Mouse (Mus musculus) liver, embryonic 16.5 days (tissue): ENCODE data around the gene Ube2e2. TPM values are rescaled to one million over a fixed set of nuclear protein-coding genes. Genes with fewer than 3 reads are reported as not detected.

Experiments used
- ATAC-seq: fragments of 200-750 bp; cut with Nextera tagmentation; 2 replicates; pipeline ENCODE4 v1.8.0; 2017; ENCODE audit warnings: low read depth, mild to moderate bottlenecking, moderate number of reproducible peaks, moderate library complexity
- H3K27ac ChIP-seq: fragments of 300-500 bp; sonication (generic); 2 replicates; pipeline ENCODE4 v1.5.1; 2014; ENCODE audit warnings: mild to moderate bottlenecking, low read length
- H3K27me3 ChIP-seq: fragments of 300-500 bp; sonication (generic); 2 replicates; pipeline ENCODE4 v1.6.1; 2014; ENCODE audit warnings: low read depth, low read length, mixed read lengths; ENCODE audit not compliant: control insufficient read depth, insufficient read depth
- H3K36me3 ChIP-seq: fragments of 300-500 bp; sonication (generic); 2 replicates; pipeline ENCODE4 v1.6.1; 2014; ENCODE audit warnings: mild to moderate bottlenecking; ENCODE audit not compliant: control insufficient read depth, insufficient read depth
- H3K4me1 ChIP-seq: fragments of 300-500 bp; sonication (generic); 2 replicates; pipeline ENCODE4 v1.6.1; 2014; ENCODE audit warnings: low read depth, low read length, mixed read lengths; ENCODE audit not compliant: control insufficient read depth
- H3K4me2 ChIP-seq: fragments of 300-500 bp; sonication (generic); 2 replicates; pipeline ENCODE4 v1.6.1; 2014; ENCODE audit warnings: low read depth, low read length, mixed read lengths
- H3K4me3 ChIP-seq: fragments of 300-500 bp; sonication (generic); 2 replicates; pipeline ENCODE4 v1.5.1; 2014; ENCODE audit warnings: low read depth, mild to moderate bottlenecking, low read length
- H3K9ac ChIP-seq: fragments of 300-500 bp; sonication (generic); 2 replicates; pipeline ENCODE4 v1.6.1; 2014; ENCODE audit warnings: low read depth, low read length
- H3K9me3 ChIP-seq: fragments of 300-500 bp; sonication (generic); replicated peaks from 2 replicates; pipeline ENCODE4 v1.6.1; 2016; ENCODE audit warnings: low read length; ENCODE audit not compliant: control insufficient read depth
- WGBS: fragments of 180-500 bp; shearing (Covaris S2); extraction: QIAGEN DNeasy Blood & Tissue Kit; methylation state at CpG from one replicate; pipeline ENCODE4 v1.1.7; 2014; ENCODE audit not compliant: insufficient replicate concordance; 5-methylcytosine and 5-hydroxymethylcytosine counted together
- polyA plus RNA-seq: library from polyadenylated mRNA; unstranded; fragments of >200 nt; fragmentation: Nextera tagmentation; extraction: Ambion mirVana; gene quantifications from 2 replicates; pipeline ENCODE4 v1.2.1, GENCODE M21; 2015

Ube2e2 gene
- polyA plus RNA-seq, 1 experiment from 2014 or later = 5.8 TPM

DNA sequence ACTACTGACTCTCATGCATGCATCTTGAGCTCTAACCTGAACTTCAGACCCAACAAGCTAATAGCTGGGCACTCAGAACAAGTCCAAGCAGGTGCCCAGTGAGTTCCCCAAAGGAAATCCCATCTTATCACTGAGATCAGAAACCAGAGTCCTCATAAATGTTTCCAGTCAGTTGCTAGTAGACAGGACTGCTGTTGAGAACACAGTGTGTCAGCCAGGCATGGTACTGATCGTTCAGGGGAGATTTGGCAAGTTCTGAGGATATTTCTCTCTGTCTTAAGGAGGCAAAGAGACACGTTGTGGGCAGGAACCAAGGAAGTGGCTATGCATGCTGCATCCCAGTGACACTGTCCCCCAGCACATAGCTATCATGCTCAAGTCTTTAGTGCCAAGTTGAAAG lies 275.5 kb downstream of the Ube2e2 start:
- H3K36me3 ChIP-seq = no peaks in the 10 kb centered on the region
- H3K9me3 ChIP-seq = no peaks in the 10 kb centered on the region
- WGBS = 27% methylated on average over 2 of the region's 2 CpGs
- no peak overlapping the region for H3K4me2 ChIP-seq
- no peak for ATAC-seq
- no peaks in the 10 kb centered on the region for H3K27me3 ChIP-seq
- no peak overlapping the region for H3K9ac ChIP-seq
- no peak overlapping the region for H3K27ac ChIP-seq
- no peak overlapping the region for H3K4me3 ChIP-seq
- no peaks in the 10 kb centered on the region for H3K4me1 ChIP-seq

DNA sequence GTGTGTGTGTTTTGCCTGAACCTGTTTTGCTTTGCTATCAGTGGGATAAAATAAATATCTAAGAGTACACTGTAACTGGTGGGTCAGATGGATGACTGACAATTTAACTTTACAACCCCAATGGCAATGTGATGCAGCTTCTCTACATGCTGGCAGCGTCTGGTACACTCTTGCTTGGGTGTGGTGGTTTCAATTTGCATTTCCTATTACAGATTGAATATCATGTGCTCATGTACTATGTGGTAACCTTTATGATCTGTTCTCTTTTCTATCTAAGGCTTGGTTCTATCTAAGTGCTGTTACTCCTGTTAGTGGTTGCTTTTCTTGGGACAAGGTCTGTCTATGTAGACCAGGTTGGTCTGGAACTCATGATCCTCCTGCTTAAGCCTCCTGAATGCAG lies 292.1 kb downstream of the Ube2e2 start:
- Histone ChIP-seq H3K4me3 (no peak overlapping the region), H3K36me3 (no peaks in the 10 kb centered on the region), H3K4me2 (no peak overlapping the region), H3K27me3 (no peaks in the 10 kb centered on the region), H3K9ac (no peak overlapping the region), H3K27ac (no peak overlapping the region), H3K4me1 (no peaks in the 10 kb centered on the region), H3K9me3 (no peaks in the 10 kb centered on the region)
- ATAC-seq = no peak
- WGBS = 48% methylated on average over 1 of the region's 1 CpGs

DNA sequence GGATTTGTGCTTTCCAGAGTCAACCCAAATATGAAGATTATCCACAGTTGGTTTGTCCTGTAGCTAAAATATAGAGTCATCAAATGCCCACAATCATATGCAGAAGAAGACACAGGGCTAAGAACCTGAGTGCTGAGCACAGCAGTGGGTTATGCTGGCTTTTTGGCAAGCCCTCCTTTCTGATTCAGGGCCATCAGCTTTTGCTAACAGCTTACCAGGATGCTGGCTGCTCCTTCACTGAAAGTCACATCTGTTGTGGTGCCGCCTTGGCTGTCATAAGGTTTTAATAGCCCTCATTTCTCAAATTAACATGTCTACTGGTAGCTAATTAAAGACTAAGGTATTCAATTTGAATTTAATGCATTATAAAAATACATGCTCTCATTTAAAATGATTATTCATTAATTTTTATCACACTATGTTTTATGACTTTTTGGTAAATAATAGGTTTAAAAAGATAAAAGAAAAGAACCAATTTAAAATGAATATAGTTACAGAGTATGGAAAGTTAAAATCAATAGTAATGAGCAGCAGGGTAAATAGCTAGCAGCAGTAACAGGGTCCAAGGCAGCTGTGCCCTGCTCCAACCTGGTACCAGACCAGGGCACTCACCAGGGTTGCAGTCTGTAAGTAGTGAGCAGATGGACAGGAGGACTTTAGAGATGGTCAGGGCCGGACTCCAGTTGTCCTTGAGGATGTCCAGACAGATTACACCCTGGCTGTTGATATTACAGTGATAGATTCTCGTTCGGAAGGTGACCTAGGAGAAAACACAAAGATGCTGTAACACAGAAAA lies 307.6 kb downstream of the Ube2e2 start:
- Histone ChIP-seq H3K27me3 (no peaks in the 10 kb centered on the region), H3K9me3 (no peaks in the 10 kb centered on the region), H3K4me2 (no peak overlapping the region), H3K27ac (no peak overlapping the region), H3K4me3 (no peak overlapping the region), H3K36me3 (no peaks in the 10 kb centered on the region), H3K9ac (no peak overlapping the region), H3K4me1 (no peaks in the 10 kb centered on the region)
- WGBS = 46% methylated on average over 4 of the region's 4 CpGs
- no peak for ATAC-seq

DNA sequence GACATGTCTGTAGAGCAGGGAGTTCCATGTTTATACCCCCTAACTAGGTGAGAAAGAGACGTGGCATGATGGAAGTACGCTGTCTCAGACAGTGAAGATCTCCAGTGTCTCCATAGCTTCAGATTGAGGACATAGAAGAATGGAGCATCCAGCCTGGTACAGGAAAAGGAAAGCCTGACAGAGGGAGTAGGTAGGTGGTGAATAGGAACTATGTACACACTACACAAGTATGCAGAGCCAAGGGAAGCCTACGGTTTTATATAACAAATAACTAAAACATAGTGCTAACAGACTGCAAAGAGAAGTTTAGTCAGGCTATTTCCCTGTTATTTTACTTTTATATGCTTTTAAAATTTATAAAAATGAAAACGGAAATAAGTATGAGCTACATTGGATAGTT lies 312.3 kb downstream of the Ube2e2 start:
- Histone ChIP-seq H3K9me3 (no peaks in the 10 kb centered on the region), H3K27ac (no peak overlapping the region), H3K4me2 (no peak overlapping the region), H3K4me1 (no peaks in the 10 kb centered on the region), H3K36me3 (no peaks in the 10 kb centered on the region), H3K9ac (no peak overlapping the region), H3K27me3 (no peaks in the 10 kb centered on the region), H3K4me3 (no peak overlapping the region)
- no peak for ATAC-seq
- 60% methylated on average over 4 of the region's 4 CpGs for WGBS

DNA sequence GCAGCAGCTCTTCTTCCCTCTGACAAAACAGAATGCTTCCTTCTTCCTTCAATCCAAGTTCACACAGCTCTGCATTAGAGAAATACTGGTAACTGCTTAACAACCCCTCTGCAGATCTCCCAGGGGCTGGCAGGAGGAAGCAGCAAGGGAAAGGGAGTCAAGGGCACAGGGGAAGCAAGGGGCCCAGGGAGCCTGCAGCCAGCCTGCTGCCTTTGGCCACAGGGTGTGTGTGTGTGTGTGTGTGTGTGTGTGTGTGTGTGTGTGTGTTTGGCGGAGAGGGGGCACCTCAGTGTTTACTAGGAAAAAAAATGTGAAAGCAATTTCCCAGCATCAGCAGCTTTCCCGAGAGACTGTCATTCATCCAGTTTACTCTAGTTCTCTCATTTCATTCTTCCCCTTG lies 319.3 kb downstream of the Ube2e2 start:
- H3K27me3 ChIP-seq = no peaks in the 10 kb centered on the region
- no peaks in the 10 kb centered on the region for H3K9me3 ChIP-seq
- no peak overlapping the region for H3K4me3 ChIP-seq
- H3K9ac ChIP-seq = no peak overlapping the region
- ATAC-seq = no peak
- WGBS = 45% methylated on average over 2 of the region's 2 CpGs
- H3K36me3 ChIP-seq = no peaks in the 10 kb centered on the region
- H3K4me1 ChIP-seq = no peaks in the 10 kb centered on the region
- H3K27ac ChIP-seq = no peak overlapping the region
- H3K4me2 ChIP-seq = no peak overlapping the region

DNA sequence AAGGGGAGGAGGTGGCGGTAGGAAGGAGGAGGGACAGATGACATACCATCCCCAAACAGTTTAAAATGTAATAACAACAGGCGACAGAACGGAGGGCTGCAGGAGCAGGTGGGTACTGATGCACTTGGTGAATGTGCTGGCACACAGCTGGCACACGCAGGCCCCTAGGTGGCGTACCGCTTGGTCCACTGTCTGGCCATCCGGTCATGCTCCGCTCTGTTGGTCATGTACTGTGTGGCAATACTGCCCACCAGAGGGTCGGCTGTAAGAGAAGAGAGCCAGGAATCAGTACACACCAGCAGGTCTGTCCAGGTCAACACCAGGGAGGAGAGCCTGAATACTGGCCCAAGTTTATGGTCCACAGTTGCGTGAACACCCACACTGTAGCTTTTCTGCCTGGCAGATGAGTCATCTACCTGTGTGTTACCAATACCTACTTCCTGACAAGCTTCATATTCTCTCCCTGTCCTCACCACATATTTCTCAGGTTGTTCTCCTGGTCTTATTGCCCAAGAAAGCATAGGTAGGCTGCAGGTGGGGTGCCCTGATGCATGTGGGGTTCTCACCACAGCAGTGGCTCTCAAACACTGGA lies 319.8 kb downstream of the Ube2e2 start:
- Histone ChIP-seq H3K36me3 (no peaks in the 10 kb centered on the region), H3K4me2 (no peak overlapping the region), H3K27ac (no peak overlapping the region), H3K4me1 (no peaks in the 10 kb centered on the region), H3K9ac (no peak overlapping the region), H3K27me3 (no peaks in the 10 kb centered on the region), H3K4me3 (no peak overlapping the region), H3K9me3 (no peaks in the 10 kb centered on the region)
- WGBS = 77% methylated on average over 10 of the region's 10 CpGs
- ATAC-seq = no peak

DNA sequence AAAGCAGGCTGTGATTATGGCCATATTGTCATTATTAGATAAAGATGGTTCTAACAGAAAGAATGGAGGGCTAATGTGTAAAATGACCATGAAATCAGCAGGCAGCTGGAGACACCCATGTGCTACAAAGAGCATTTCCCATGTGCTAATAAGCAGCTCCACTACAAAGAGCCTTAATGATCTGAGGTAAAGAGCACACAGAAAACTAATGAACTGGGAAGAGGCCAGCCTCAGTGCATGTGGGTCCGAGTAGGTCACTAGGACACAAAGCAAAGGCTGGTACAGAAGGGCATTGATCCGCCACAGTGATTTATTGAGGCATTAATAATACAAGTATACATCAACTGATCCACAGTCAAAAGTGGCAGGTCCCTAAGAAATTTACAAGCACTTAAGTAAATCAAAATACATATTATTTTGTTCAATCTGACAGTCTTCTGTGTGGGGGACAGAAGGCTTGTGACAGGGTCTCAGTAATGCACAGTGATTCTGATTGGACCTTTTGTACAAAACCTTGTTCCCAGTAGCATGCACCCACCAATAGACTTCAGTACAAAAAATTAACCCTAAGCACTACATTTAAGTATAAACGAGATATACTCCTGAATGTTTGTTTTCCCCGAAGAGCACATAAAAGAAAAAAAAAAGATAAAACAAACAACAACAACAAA lies 320.6 kb downstream of the Ube2e2 start:
- 55% methylated on average over 4 of the region's 4 CpGs for WGBS
- no peak overlapping the region for H3K4me3 ChIP-seq
- H3K27ac ChIP-seq = no peak overlapping the region
- ATAC-seq = no peak
- H3K9me3 ChIP-seq = no peaks in the 10 kb centered on the region
- no peak overlapping the region for H3K4me2 ChIP-seq
- no peaks in the 10 kb centered on the region for H3K4me1 ChIP-seq
- H3K9ac ChIP-seq = no peak overlapping the region
- no peaks in the 10 kb centered on the region for H3K36me3 ChIP-seq
- H3K27me3 ChIP-seq = no peaks in the 10 kb centered on the region

DNA sequence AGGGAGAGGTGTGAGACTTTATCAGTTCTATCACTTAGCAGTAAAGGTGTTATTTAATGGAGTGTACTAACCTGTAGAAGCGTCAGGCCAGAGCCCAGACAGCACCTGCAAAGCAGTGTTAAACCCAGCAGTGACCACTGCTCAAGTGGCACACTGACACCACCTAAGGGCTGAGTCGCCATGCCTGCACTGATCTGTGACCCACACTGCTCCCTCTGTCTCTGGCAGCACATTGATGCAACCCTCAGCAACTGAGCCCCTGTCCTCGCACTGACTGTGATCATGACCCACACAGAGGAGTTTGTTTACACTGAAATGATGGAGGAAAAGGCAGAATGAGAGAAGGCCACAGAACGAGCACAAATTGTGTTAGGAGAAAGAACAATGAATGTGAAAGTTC lies 321.2 kb downstream of the Ube2e2 start:
- Histone ChIP-seq H3K36me3 (no peaks in the 10 kb centered on the region), H3K27ac (no peak overlapping the region), H3K27me3 (no peaks in the 10 kb centered on the region), H3K4me1 (no peaks in the 10 kb centered on the region), H3K4me3 (no peak overlapping the region), H3K9me3 (no peaks in the 10 kb centered on the region), H3K4me2 (no peak overlapping the region), H3K9ac (no peak overlapping the region)
- WGBS = 46% methylated on average over 4 of the region's 4 CpGs
- no peak for ATAC-seq

DNA sequence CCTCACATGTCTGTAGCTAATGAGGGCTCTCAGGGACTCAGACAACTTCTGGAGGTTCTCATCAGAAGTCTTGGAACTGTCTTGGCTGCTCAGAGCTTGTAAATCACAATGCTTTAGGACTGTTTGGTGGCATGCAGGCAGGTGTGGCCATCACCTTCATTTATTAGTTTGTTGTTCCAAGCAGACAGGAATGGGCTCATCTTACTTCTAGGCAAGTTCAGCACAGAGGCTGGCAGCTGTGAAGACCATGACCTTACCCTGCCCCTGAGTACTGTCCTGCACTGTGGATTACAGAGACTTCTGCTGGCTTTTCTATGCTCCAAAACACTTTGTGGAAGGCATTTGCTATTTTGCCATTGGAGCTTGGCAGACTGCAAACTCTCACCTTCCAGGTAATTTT lies 324.5 kb downstream of the Ube2e2 start:
- Histone ChIP-seq H3K4me1 (no peaks in the 10 kb centered on the region), H3K27me3 (no peaks in the 10 kb centered on the region), H3K9ac (no peak overlapping the region), H3K4me2 (no peak overlapping the region), H3K27ac (no peak overlapping the region), H3K36me3 (no peaks in the 10 kb centered on the region), H3K9me3 (no peaks in the 10 kb centered on the region), H3K4me3 (no peak overlapping the region)
- ATAC-seq = no peak
